Mouse (Mus musculus) ES-E14 (cell line): Measurements from ENCODE around the gene Slc28a1.

Source experiments
- CHD2 ChIP-seq: IDR thresholded peaks from 2 replicates; pipeline ENCODE4 v1.6.1; 2014; ENCODE audit warnings: mild to moderate bottlenecking, low read depth, low read length, inconsistent platforms
- HCFC1 ChIP-seq: IDR thresholded peaks from 2 replicates; pipeline ENCODE4 v1.6.1; 2012; ENCODE audit warnings: low read length, inconsistent platforms, borderline replicate concordance; ENCODE audit not compliant: insufficient read depth
- MAFK ChIP-seq: IDR thresholded peaks from 2 replicates; pipeline ENCODE4 v1.6.1; 2014; ENCODE audit warnings: mild to moderate bottlenecking, low read depth, low read length, inconsistent platforms; ENCODE audit not compliant: insufficient read depth
- ZC3H11A ChIP-seq: IDR thresholded peaks from 2 replicates; pipeline ENCODE4 v1.6.1; 2012; ENCODE audit warnings: low read depth, mild to moderate bottlenecking, inconsistent platforms, low read length, borderline replicate concordance
- ZNF384 ChIP-seq: IDR thresholded peaks from 2 replicates; pipeline ENCODE4 v1.6.1; 2012; ENCODE audit warnings: low read depth, low read length, inconsistent platforms

GRCm38 (mm10) chr7:81152306-81152705 lies 37.7 kb downstream of the Slc28a1 start:
- TF ChIP-seq MAFK (peak; percentile 82), ZNF384 (no peak), ZC3H11A (no peak), HCFC1 (no peak), CHD2 (no peak)
